Mouse (Mus musculus): Measurements from ENCODE around the gene Daam2. TPM values are rescaled to one million over a fixed set of nuclear protein-coding genes. Genes with fewer than 3 reads are reported as not detected.

Gene Daam2
- polyA plus RNA-seq, 1 experiment from 2014 or later, result 2.5 TPM

- Histone ChIP-seq H3K27me3 (ENCODE audit: control insufficient read depth, insufficient read depth, low read length) (no peaks in the 10 kb centered on the region), H3K4me3 (ENCODE audit: low read depth, low read length) (no peak overlapping the region), H3K9me3 (ENCODE audit: control insufficient read depth, low read length) (no peaks in the 10 kb centered on the region), H3K4me1 (replicated peaks; ENCODE audit: control insufficient read depth, insufficient read depth) (no peaks in the 10 kb centered on the region), H3K36me3 (ENCODE audit: control insufficient read depth, insufficient read depth, low read length) (no peaks in the 10 kb centered on the region), H3K9ac (ENCODE audit: low read length) (no peak overlapping the region), H3K27ac (replicated peaks) (no peak overlapping the region), H3K4me2 (replicated peaks; ENCODE audit: low read depth) (no peak overlapping the region)
- ATAC-seq (ENCODE audit: low FRiP score, low TSS enrichment) (peak; percentile 87), DNase-seq (ENCODE audit: low spot score) (no peak)
- no peak for TF ChIP-seq EP300 (optimal IDR thresholded peaks at IDR 0.05)
- no peak for TF ChIP-seq CTCF (IDR thresholded peaks at IDR 0.05; ENCODE audit: low read depth)
- 58% methylated on average over 2 of the region's 2 CpGs for WGBS
Observed at GRCm38 (mm10) chr17:49423067-49423325, 141.1 kb downstream of the Daam2 start.

DNA sequence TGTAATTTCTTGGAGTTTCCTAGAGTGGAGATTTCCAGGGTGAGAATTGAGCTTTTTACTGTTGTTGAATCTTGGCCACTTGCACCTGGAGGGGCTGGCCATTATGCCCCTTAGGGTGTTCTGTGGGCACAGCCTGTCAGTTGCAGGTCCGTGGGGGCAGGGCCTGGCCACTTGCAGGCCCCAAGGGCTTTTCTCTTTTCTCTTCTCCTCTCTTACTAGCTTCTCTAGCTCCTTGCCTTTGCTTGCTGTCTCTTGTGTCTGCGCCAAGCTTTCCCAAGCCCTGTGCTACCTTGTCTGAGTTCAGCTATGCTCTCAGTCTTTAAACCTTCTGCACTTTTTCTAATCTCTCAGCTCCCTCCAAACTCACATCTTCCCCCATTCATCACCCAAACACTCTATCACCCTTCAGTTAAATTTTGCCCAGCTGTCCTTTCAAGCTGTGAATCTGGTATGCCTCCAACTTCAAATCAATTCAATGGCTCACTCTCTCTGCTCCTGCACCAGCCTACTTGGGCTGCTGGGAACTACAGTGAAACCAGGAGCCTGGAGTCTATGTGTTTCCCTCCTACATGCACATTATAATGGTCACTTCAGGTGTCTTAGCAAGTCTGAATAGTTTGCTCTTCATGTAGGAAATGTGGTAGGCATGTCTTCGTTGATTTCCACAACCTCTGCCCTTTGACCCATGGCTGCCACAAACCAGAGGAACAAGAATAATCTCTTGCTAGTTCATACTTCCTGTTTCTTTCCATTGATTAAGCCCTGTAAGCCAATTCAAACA, 141.7 kb downstream of the Daam2 start:
- ATAC-seq (ENCODE audit: low FRiP score, low TSS enrichment), result no peak
- Histone ChIP-seq H3K27me3 (ENCODE audit: control insufficient read depth, insufficient read depth, low read length) (no peaks in the 10 kb centered on the region), H3K9ac (ENCODE audit: low read length) (no peak overlapping the region), H3K27ac (replicated peaks) (0 out of 2 replicates have a peak overlapping the region, but pooled peaks have one; percentile 13), H3K4me2 (replicated peaks; ENCODE audit: low read depth) (no peak overlapping the region), H3K36me3 (ENCODE audit: control insufficient read depth, insufficient read depth, low read length) (no peaks in the 10 kb centered on the region), H3K4me1 (replicated peaks; ENCODE audit: control insufficient read depth, insufficient read depth) (no peaks in the 10 kb centered on the region), H3K4me3 (ENCODE audit: low read depth, low read length) (no peak overlapping the region), H3K9me3 (ENCODE audit: control insufficient read depth, low read length) (no peaks in the 10 kb centered on the region)
- no peak for TF ChIP-seq CTCF (IDR thresholded peaks at IDR 0.05; ENCODE audit: low read depth)
- DNase-seq (ENCODE audit: low spot score), result no peak
- WGBS, result 60% methylated on average over 3 of the region's 3 CpGs

DNA sequence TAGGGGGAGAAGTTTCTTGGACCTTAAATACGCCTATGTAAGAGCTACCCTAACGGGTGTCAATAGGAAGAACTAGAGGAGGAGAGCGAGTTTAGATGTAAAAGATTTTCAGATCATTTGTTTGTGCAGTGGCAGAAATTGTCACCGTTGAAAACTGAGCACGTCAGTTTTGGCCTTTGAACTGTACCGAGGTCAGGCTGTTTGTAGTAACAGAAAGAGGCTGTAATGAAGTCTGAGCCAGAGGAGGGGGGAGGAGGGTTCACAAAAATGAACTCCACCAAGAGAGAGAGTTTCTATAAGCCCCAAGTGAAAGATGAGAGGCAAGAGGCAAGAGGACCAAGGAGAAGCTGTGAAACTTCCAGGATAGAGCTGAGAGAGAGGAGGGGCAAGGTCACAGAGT, 144.3 kb downstream of the Daam2 start:
- Histone ChIP-seq H3K4me1 (replicated peaks; ENCODE audit: control insufficient read depth, insufficient read depth) (no peaks in the 10 kb centered on the region), H3K4me2 (replicated peaks; ENCODE audit: low read depth) (no peak overlapping the region)
- WGBS, result 45% methylated on average over 6 of the region's 6 CpGs

DNA sequence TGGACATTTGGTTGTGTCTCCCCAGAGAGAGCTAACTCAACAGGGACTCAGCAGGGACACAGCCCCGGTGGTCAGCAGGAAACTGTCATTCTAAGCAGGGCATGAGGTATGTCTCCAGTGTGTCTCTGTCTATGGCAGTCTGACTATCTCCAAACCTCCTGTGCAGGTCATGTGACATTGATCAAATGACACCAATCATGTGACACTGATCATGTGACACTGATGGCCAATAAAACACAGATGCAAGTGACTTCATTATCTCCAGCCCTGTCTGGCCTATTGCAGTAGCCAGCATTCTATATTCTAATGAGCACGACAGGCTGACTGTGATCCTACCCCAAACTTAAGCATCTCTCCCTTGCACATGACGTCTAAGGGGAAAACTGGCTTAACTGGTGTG, 147.9 kb downstream of the Daam2 start:
- DNase-seq (ENCODE audit: low spot score), result no peak
- no peak overlapping the region for H3K4me3 ChIP-seq (ENCODE audit: low read depth, low read length)
- H3K36me3 ChIP-seq (ENCODE audit: control insufficient read depth, insufficient read depth, low read length), result no peaks in the 10 kb centered on the region
- no peaks in the 10 kb centered on the region for H3K9me3 ChIP-seq (ENCODE audit: control insufficient read depth, low read length)
- no peaks in the 10 kb centered on the region for H3K4me1 ChIP-seq (replicated peaks; ENCODE audit: control insufficient read depth, insufficient read depth)
- no peak overlapping the region for H3K9ac ChIP-seq (ENCODE audit: low read length)
- ATAC-seq (ENCODE audit: low FRiP score, low TSS enrichment), result no peak
- 80% methylated on average over 3 of the region's 3 CpGs for WGBS
- TF ChIP-seq CTCF (IDR thresholded peaks at IDR 0.05; ENCODE audit: low read depth), result no peak
- no peak for TF ChIP-seq EP300 (optimal IDR thresholded peaks at IDR 0.05)
- no peak overlapping the region for H3K27ac ChIP-seq (replicated peaks)
- H3K27me3 ChIP-seq (ENCODE audit: control insufficient read depth, insufficient read depth, low read length), result no peaks in the 10 kb centered on the region
- H3K4me2 ChIP-seq (replicated peaks; ENCODE audit: low read depth), result no peak overlapping the region

More for the DNA sequence above, 144.3 kb downstream of the Daam2 start:
- TF ChIP-seq EP300 (optimal IDR thresholded peaks at IDR 0.05), result no peak
- Histone ChIP-seq H3K9me3 (ENCODE audit: control insufficient read depth, low read length) (no peaks in the 10 kb centered on the region), H3K36me3 (ENCODE audit: control insufficient read depth, insufficient read depth, low read length) (no peaks in the 10 kb centered on the region), H3K27me3 (ENCODE audit: control insufficient read depth, insufficient read depth, low read length) (no peaks in the 10 kb centered on the region), H3K9ac (ENCODE audit: low read length) (no peak overlapping the region), H3K4me3 (ENCODE audit: low read depth, low read length) (no peak overlapping the region), H3K27ac (replicated peaks) (no peak overlapping the region)
- no peak for DNase-seq (ENCODE audit: low spot score)
- no peak for ATAC-seq (ENCODE audit: low FRiP score, low TSS enrichment)

DNA sequence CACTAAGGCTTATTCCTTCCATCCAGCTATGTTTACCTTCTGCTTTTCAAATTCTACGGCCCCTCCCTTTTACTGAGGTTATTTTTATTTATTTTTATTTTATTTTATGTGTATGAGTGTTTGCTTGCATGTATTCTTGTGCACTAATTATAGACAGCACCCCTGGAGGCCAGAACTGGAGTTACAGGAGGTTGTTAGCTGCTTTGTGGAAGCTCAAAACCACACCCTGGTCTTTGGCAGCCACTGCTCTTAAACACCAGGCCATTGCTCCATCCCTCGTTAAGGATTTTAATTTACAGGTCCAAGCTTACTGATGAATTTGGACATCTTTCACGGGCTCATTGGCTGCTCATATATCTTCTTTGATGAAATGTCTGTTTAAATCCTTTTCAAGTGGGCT, 150.6 kb downstream of the Daam2 start:
- 58% methylated on average over 3 of the region's 3 CpGs for WGBS
- no peak overlapping the region for H3K9ac ChIP-seq (ENCODE audit: low read length)
- H3K4me3 ChIP-seq (ENCODE audit: low read depth, low read length), result no peak overlapping the region
- peak; percentile 58 for TF ChIP-seq CTCF (IDR thresholded peaks at IDR 0.05; ENCODE audit: low read depth)
- no peak for TF ChIP-seq EP300 (optimal IDR thresholded peaks at IDR 0.05)
- no peaks in the 10 kb centered on the region for H3K4me1 ChIP-seq (replicated peaks; ENCODE audit: control insufficient read depth, insufficient read depth)
- H3K9me3 ChIP-seq (ENCODE audit: control insufficient read depth, low read length), result no peaks in the 10 kb centered on the region
- ATAC-seq (ENCODE audit: low FRiP score, low TSS enrichment) (no peak), DNase-seq (ENCODE audit: low spot score) (no peak)
- no peak overlapping the region for H3K27ac ChIP-seq (replicated peaks)
- no peaks in the 10 kb centered on the region for H3K36me3 ChIP-seq (ENCODE audit: control insufficient read depth, insufficient read depth, low read length)
- no peak overlapping the region for H3K4me2 ChIP-seq (replicated peaks; ENCODE audit: low read depth)
- H3K27me3 ChIP-seq (ENCODE audit: control insufficient read depth, insufficient read depth, low read length), result no peaks in the 10 kb centered on the region

DNA sequence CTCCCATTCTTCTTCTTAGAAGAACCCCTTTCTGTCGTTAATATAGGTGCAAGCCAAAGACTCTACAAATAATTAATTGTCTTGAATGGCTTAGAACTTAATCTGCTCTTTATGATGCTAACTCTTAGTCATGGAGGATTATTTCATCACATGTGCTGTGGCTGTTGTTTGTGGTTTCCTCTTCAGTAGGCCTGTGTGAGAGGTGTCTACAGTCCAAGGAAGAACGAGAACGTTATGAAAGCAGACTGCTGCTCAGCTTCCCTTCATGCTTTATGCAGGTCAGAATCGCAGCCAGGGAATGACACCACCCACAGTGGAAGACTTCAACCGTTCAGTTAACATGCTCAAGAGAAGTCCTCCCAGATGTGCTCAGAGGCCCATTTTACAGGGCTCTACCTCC, 151.2 kb downstream of the Daam2 start:
- H3K4me2 ChIP-seq (replicated peaks; ENCODE audit: low read depth), result no peak overlapping the region
- DNase-seq (ENCODE audit: low spot score) (no peak), ATAC-seq (ENCODE audit: low FRiP score, low TSS enrichment) (no peak)
- H3K27ac ChIP-seq (replicated peaks), result no peak overlapping the region
- H3K9ac ChIP-seq (ENCODE audit: low read length), result no peak overlapping the region
- no peaks in the 10 kb centered on the region for H3K27me3 ChIP-seq (ENCODE audit: control insufficient read depth, insufficient read depth, low read length)
- H3K4me3 ChIP-seq (ENCODE audit: low read depth, low read length), result no peak overlapping the region
- no peak for TF ChIP-seq CTCF (IDR thresholded peaks at IDR 0.05; ENCODE audit: low read depth)
- H3K36me3 ChIP-seq (ENCODE audit: control insufficient read depth, insufficient read depth, low read length), result no peaks in the 10 kb centered on the region
- H3K4me1 ChIP-seq (replicated peaks; ENCODE audit: control insufficient read depth, insufficient read depth), result no peaks in the 10 kb centered on the region
- H3K9me3 ChIP-seq (ENCODE audit: control insufficient read depth, low read length), result no peaks in the 10 kb centered on the region
- 81% methylated on average over 5 of the region's 5 CpGs for WGBS

Other genes starting within 250 kb of the Daam2 start
- 5.0 and 7.5 TPM in 2 replicates for gene Mocs1, start 136.0 kb downstream of the Daam2 start, polyA plus RNA-seq (2015; fragmentation: Nextera tagmentation; extraction: Ambion mirVana)
- 0.42 and 0.85 TPM in 2 replicates for gene Kif6, start 50.8 kb upstream of the Daam2 start, polyA plus RNA-seq (2015; fragmentation: Nextera tagmentation; extraction: Ambion mirVana)

Measured in stomach, postnatal 0 days (tissue).